Mouse (Mus musculus) gastrocnemius, adult 8-10 months (tissue): ENCODE measurements around the gene Macf1. TPM values are rescaled to one million over a fixed set of nuclear protein-coding genes. Genes with fewer than 3 reads are reported as not detected.
"Not testable (repeated sequence)": the region's sequence is repeated elsewhere in the genome, so short reads cannot be mapped to it uniquely, and the experiment has no call there.

Experiments
- DNase-seq, 2 experiments: peaks; one replicate each; pipeline ENCODE4 v3.0.0; 2022; ENCODE audit warnings: low spot score in 2 of 2
- total RNA-seq, 4 experiments: library from RNA; stranded (reverse); gene quantifications; 2 replicates each; pipeline ENCODE4 v1.2.4; 2022

The Macf1 gene
- total RNA-seq, 4 experiments from 2014 or later = 49.5 to 63.7 (median 57.9) TPM

GRCm38 (mm10) chr4:123449304-123449703 lies 234.9 kb downstream of the Macf1 start:
- DNase-seq = no peak

- no peak for DNase-seq
Observed at GRCm38 (mm10) chr4:123448015-123448414, 236.1 kb downstream of the Macf1 start.

GRCm38 (mm10) chr4:123447251-123447650 lies 236.9 kb downstream of the Macf1 start:
- DNase-seq = no peak

GRCm38 (mm10) chr4:123446754-123447153 lies 237.4 kb downstream of the Macf1 start:
- no peak for DNase-seq

GRCm38 (mm10) chr4:123446221-123446620 lies 237.9 kb downstream of the Macf1 start:
- DNase-seq = not testable (repeated sequence)

GRCm38 (mm10) chr4:123438414-123438813 lies 245.7 kb downstream of the Macf1 start:
- DNase-seq = peak; percentile 54 to 59

GRCm38 (mm10) chr4:123433171-123433570 lies 251.0 kb downstream of the Macf1 start:
- DNase-seq = no peak

- no peak for DNase-seq
Observed at GRCm38 (mm10) chr4:123431936-123432335, 252.2 kb downstream of the Macf1 start.

GRCm38 (mm10) chr4:123427900-123428684 lies 256.1 kb downstream of the Macf1 start:
- no peak for DNase-seq

GRCm38 (mm10) chr4:123427271-123427899 lies 256.8 kb downstream of the Macf1 start:
- no peak for DNase-seq

- DNase-seq = no peak
Observed at GRCm38 (mm10) chr4:123426429-123427080, 257.6 kb downstream of the Macf1 start.

- no peak for DNase-seq
Observed at GRCm38 (mm10) chr4:123425672-123426272, 258.4 kb downstream of the Macf1 start.

- no peak for DNase-seq
Observed at GRCm38 (mm10) chr4:123424050-123424449, 260.1 kb downstream of the Macf1 start.

GRCm38 (mm10) chr4:123422828-123423227 lies 261.3 kb downstream of the Macf1 start:
- peak in 1 of 2 experiments; percentile 15 for DNase-seq

GRCm38 (mm10) chr4:123418032-123418431 lies 266.1 kb downstream of the Macf1 start:
- DNase-seq = no peak

- DNase-seq = no peak
Observed at GRCm38 (mm10) chr4:123417478-123417877, 266.7 kb downstream of the Macf1 start.

GRCm38 (mm10) chr4:123416829-123417228 lies 267.3 kb downstream of the Macf1 start:
- DNase-seq = no peak

- DNase-seq = no peak
Observed at GRCm38 (mm10) chr4:123415566-123415965, 268.6 kb downstream of the Macf1 start.

GRCm38 (mm10) chr4:123413876-123414275 lies 270.3 kb downstream of the Macf1 start:
- no peak for DNase-seq

- no peak for DNase-seq
Observed at GRCm38 (mm10) chr4:123412981-123413380, 271.2 kb downstream of the Macf1 start.

- peak in 1 of 2 experiments; percentile 15 for DNase-seq
Observed at GRCm38 (mm10) chr4:123412528-123412878, 271.7 kb downstream of the Macf1 start.
